Mouse (Mus musculus): ENCODE data around the gene Tm4sf20.

The Tm4sf20 gene

DNA sequence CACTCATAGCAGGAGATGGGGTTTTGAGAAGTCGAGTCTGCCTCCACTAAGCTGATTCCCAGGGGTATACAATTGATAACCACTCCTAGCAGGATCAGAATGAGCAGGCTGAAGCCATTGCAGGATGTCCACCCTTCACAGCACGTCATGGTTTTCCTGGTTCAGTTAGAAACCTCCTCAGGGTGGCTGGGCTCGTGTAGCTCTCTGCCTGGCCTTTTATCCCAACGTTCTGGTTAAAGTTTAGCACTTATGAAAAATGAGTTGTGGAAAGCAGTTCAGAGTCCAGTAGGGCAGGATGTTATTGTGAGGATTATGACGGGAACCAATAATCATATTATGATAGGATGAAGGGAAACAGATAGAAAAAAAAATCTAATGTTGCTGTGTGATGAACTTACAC, at the start of gene Tm4sf20:
Gene Tm4sf20 (minus strand): TSS at position 193 of the 400 bp plus-strand sequence.
- DNase-seq (ENCODE audit: low spot score in 2 of 2) = no peak

DNA sequence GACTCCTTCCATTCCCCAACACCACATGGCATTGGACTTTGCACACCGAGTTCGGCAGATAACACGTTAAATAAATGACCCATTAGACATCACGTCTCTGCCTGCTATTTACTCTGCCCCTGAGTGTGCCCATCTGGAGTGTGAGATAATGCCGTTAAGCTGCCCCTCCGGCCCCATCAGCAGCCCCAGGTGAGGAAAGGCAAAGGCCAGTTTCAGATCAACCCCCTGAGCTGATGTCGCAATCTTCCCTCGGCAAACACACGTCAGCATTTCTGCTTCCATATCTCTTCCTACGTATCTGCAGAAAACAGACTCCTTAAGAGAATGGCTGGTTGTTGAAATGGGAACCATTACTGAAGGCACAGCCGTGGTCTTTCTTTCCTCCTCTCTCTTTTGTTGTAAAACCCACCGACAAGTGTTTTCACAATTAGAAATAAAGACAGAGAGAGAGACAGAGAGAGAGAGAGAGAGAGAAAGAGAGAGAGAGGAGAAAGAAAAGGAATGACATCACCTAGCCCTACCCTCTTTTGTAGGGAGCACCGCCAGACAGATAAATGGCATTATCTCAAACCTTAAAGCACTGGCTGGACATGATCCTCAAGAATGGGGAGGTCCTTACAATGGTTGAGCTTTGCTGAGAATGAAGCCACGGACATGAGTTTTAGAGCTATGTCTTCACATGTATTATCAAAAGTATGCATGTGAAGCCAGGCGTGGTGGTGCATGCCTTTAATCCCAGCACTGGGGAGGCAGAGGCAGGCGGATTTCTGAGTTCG, 47.9 kb upstream of the Tm4sf20 start:
- DNase-seq (ENCODE audit: low spot score in 2 of 2) = no peak

DNA sequence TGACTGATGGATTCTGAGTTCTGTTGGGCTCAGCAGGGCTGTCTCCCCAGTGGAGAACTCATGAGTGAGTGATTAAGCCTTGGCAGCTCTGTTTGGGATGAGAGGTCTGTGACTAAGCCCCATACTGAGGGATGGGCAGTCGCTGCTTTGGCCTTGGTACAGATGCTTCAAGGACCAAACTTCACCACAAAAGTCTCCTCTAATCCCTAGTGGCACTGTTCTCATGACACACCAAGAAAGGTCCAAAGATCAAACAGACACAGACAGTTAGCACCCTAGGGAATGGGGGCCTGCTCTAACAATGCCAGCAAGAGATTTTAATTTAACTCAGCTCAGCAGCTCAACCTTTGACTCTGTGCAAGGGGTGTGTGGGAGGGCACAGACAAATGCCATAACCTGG, 43.5 kb upstream of the Tm4sf20 start:
- no peak for DNase-seq (ENCODE audit: low spot score in 2 of 2)

DNA sequence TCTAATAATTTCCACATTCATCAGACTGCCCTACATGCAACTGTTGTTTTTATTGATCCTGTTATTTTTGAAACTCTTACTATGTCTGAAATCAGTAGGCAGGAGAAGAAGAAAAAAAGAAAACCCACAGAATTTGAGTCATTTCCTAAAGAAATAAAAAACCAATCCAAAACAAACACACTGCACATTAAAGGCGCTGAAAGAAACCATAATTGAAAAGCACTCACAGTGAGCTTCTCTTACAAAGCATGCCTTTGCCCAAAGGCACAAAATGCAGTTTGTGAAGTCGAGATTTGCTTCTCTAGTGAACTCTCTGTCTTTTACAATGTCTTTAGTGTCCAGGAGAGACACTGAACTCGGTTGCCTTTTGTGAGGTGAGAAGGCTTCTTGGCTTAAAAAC, 40.3 kb upstream of the Tm4sf20 start:
- no peak for DNase-seq (ENCODE audit: low spot score in 2 of 2)

DNA sequence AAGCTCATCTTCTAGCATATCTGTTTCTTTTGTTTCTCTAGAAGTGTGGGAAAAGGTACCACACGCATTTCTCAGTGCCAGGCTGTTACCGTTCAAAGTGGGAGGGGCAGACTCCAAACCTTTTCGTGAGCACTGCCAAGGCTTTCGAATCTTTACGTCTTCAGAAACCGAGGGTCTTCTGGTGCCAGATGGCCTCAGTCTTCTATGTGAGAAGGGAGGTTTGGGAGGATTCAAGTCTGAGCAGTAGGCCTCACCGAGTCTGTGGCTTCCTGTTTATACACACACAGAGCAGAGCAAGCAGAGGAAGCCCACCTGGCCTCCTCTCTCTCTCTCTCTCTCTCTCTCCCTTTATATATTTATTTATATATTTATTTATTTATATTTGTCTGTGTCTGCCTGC, 38.9 kb upstream of the Tm4sf20 start:
- peak; percentile 33 to 45 for DNase-seq (ENCODE audit: low spot score in 2 of 2)

DNA sequence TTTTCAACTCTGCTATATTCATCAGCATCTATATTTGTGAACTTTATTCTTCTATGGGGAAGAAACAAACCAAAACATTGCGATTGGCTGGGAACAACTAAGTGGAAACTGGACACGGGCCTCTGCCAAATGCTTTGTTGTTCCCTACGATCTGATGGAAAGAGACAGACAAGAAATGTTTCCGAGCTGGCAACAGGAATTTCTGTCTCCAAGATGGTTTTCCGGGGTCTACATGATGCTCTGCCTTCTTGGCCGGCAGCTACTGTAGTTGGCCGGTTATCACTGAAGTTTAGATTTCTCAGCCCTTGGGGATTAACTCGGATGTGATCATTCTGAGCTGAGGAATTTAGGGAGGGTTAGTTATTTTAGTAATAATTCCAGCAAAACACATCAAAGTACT, 38.1 kb upstream of the Tm4sf20 start:
- DNase-seq (ENCODE audit: low spot score in 2 of 2) = no peak

DNA sequence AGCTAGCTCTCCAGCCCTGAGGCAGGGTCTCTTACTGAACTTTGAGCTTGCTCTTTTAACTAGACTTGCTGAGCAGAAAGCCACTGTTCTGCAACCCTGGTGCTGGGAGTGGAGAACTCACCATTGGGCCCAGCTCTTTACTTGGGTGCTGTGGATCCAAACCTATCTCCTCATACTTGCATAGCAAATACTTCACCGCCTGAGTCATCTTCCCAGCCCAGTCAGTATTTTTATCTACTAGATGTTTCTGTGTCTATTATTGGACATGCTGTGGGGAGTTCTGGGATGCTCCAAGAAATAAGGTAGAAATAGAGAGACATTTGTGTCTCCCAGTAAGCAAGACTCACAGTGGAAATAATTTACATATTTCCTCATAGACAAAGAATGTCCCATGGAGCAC, 35.8 kb upstream of the Tm4sf20 start:
- no peak for DNase-seq (ENCODE audit: low spot score in 2 of 2)

DNA sequence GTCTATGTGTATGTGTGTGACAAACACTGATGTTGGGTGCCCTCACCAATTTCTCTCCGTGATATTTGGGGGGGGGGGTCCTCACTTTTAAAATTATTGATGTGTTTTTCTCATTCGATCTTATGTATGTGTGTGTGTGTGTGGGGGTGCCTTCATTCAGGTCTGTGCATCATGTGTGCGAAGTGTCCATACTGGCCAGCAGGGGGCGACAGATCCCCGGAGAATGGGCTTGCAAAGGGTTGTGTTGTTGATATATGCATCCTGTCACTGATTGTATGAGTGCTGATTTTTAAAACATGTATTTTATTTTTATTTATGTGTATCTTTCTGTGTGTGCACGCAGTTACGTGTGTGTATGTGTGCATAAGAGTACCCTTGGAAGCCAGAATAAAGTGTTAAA, 35.3 kb upstream of the Tm4sf20 start:
- DNase-seq (ENCODE audit: low spot score in 2 of 2) = peak in 1 of 2 experiments; percentile 20

DNA sequence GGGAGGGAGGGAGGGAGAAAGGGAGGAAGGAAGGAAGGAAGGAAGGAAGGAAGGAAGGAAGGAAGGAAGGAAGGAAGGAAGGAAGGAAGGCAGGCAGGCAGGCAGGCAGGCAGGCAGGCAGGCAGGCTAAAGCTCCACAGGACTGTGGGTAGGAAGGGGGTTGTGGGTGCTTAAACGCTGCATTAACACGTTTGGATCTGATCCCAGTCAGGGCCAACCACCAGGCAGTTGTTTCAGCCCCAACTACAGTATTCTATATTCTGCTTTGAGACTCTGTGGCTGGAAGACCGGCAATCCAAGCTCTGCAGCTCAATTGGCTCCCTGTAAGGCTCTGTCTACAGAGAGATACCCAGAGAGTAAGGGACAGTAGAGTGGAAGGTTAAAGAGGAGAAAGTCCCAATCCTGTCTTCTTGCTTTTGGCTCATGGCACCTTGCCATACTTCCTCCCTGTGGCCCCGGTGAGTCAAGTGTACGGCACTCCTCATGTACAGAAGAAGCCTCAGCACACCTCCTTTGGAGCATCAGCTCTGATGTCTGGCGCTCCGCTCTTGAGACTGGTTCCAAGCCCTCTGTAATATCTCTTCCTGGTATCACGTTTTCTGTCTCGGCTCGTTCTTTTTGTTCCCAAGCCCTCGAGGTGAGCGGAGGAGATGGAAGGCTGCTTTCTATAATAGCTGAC, 33.0 kb upstream of the Tm4sf20 start:
- no peak for DNase-seq (ENCODE audit: low spot score in 2 of 2)

DNA sequence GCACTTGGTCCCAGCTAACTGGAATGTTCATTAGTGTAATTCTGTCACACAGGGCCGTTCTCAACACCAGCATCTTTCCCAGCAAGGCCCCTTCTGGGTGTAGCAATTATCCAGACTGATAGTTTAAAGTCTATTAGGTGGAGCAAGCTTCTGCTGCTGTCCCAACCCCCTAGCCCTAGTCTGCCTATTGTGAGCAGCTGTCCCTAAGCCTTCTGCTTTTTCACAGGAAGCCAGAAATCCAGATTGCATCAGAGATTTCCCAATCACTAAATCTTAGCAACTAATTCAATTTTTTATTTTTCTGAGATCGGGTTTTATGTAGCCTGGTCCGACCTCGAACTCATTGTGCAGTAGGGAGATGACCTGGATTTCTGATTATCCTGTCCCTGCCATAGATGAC, 30.7 kb upstream of the Tm4sf20 start:
- no peak for DNase-seq (ENCODE audit: low spot score in 2 of 2)

DNA sequence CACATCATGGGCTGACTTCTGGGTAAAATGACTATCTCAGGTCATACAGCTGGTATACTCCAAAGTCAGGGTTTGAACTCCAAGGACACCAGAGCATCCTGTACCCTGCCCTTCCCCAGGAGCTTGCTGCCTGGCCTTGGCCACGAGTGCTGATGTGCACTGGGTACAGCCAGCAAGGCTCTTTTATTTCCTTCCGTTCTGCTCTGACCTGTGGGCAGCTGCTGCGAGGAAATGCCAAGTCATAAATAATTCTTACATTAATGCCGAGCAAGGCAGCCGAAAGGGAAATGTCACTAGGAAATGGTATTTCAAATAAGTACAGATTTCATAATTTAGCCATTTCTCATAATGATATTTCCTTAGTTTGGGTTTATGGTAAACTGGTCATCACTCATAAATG, 30.0 kb upstream of the Tm4sf20 start:
- DNase-seq (ENCODE audit: low spot score in 2 of 2) = no peak

DNA sequence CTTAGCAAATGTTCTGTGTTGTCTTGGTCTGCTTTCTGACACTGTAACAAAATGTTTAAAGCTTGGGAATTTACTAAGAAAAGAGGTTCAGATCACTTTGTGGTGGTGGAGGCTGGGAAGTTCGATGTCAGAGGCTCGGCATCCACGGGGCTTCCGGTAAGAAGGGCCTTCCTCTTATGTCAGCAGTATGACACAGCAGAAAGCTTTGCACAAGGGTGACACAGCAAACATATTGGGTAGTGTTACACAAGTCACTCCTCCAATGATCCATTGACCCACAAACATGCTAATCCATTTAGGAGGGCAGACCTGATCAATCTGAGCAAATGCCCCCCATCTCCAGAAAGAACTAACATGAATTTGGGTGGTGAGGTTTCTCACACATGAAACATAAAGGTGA, 28.8 kb upstream of the Tm4sf20 start:
- DNase-seq (ENCODE audit: low spot score in 2 of 2) = no peak

DNA sequence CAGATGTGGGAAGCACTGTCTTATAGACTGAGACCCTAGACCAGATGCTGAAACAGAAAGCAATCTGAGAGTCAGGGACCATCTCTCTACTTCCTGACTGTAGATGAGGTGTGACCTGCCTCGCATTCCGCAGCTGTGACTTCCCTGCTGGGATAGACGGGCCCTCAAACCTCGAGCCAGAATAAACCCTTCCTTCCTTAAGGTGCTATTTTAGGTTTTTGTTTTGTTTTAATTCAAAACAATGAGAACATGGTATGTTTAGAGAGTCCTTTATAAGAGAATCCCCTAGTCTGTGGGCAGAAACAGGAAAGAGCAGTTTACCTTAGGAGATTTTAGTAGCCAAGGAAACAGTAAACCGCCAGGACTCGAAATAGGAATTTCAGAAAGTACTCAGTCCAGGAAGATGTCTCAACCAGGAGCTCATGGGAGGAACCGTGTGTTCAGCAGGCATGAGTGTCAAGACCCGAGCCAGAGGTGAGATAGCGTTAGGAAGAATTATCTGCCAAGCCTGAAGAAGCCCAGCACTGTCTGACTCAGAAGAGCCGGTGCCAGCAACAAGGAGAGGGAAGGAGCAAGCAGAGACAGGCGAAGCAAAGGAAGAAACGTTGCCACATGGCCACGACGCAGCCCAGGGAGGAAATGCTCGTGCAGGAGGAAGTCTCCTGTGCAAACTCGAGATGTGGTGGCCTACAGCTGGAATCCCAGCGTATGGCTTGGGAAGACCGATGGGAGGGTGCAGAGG, 27.6 kb upstream of the Tm4sf20 start:
- DNase-seq (ENCODE audit: low spot score in 2 of 2) = no peak

DNA sequence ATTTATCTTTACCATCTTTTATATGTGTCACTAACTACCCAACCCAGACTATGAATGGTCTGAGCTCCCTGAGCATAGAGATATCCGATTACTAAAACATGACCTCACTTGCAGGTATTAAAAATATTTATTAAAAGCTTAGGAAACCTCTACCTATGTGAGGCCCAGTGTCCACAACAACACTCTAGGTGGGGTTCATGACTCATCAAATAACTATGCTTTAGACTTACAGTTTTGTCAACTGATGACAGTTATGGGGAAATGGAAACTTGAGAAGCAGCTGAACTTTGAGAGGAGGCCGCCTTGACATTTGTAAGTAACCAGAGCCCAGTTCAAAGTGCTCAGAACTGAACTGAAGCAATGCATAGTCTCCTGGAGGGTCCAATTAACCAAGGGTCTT, 26.9 kb upstream of the Tm4sf20 start:
- no peak for DNase-seq (ENCODE audit: low spot score in 2 of 2)

DNA sequence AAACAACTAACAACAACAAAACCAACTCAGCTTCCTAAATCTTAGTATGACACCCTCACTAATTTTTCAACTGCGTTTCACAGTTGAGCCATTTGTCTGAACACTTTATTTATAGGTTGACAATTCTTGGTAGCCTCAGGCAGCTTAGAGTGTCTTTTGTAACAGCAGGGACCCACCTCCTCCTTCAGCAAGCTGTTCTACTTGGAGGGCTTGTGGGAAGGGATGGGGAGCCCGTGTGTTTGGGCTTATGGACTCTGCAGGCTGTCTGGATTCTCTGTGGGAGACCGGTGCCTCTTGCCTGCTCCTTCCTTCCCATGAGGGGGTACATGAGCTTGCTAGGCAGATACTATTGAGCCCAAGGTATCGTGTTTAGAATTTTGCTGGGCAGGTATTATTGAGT, 25.7 kb upstream of the Tm4sf20 start:
- no peak for DNase-seq (ENCODE audit: low spot score in 2 of 2)

DNA sequence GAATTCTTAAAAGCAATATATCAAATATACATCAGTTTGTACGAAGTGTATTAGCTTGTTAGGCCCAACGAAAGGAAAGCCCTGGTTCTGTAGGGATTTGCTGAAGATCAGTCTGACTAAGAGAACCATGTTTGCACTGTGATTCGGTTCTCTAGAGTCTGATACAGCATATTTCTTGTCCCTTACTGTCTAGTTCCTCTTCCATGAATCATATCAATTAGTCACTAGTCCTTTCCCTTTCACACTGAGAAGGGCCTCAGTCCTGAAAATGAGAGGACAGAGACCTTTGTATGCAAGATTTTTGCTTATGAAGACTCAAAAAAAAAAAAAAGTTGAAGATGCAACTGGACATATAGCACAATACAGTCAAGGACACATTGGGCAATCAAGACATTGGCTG, 24.8 kb upstream of the Tm4sf20 start:
- DNase-seq (ENCODE audit: low spot score in 2 of 2) = no peak

DNA sequence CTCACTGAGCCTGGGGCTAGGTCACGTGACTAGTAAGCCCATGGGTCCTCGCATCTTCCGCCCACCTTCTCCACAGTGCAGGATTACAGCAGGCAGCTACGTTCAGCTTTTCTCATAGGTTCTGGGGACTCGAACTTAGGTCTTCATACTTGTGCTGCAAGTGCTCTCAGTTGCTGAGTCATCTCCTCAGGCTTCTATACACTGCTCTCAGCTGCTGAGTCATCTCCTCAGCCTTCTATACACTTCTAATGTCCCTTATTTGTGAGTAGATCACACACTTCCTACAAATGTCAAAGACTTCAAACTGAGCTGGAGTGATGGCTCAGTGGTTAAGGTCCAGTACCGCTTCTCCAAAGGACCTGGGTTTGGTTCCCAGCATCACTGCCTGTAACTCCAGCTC, 24.0 kb upstream of the Tm4sf20 start:
- no peak for DNase-seq (ENCODE audit: low spot score in 2 of 2)

DNA sequence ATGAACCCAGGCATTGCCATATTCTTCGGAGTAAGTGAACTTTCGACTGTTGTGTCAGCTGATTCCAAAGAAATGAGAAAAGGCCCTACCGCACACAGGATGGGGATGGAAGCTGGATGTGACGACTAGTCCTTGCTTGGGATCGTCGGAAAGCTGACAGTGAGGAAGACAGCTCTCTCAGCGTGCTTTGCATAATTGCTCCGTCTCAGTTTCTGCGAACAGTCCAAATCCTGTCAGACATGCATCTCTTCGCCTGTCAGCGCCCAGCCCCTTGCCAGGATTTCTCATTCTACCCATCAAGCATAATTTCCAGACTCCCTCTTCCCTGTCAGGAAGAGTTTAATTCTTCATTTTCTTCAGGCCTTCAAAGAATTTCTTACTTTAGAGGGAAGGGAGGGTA, 22.8 kb upstream of the Tm4sf20 start:
- DNase-seq (ENCODE audit: low spot score in 2 of 2) = no peak

DNA sequence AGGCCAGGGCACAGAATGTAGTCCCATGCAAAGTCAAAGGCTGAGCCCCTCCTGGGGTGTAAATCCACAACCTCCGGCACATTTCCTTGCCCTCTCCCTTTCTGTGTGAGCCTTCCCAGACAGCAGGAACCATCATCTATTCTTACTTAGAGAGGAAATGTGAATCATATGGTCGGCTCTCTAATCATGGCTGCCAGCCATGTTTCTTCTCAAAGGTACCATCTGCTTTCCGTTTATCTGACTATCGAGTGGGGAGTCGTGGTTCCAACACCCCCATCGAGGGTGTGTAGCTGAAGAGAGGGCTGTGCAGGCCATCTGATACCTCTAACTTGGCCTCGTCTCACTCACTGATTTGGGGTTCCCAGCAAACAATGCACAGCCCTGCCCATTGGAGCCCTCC, 19.8 kb upstream of the Tm4sf20 start:
- DNase-seq (ENCODE audit: low spot score in 2 of 2) = no peak

DNA sequence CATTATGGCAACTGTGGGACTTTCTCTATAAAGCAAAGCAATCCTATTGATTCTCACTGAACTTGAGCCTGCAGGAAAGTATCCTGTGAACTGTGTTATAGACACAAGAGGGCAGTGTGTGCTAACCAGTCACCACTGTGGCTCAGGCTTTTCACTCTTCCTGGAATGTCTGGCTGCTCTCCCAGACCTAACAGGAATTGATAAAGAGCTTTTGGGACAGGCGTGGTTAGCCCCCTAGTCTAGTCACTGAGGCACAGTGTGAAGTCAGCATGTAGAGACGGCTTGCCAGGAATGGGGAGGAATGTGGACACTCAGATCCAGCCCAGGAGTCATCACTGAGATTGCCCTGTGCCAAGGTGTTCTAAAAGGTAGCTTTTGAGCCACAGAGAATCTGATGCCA, 19.2 kb upstream of the Tm4sf20 start:
- peak in 1 of 2 experiments; percentile 28 for DNase-seq (ENCODE audit: low spot score in 2 of 2)

DNA sequence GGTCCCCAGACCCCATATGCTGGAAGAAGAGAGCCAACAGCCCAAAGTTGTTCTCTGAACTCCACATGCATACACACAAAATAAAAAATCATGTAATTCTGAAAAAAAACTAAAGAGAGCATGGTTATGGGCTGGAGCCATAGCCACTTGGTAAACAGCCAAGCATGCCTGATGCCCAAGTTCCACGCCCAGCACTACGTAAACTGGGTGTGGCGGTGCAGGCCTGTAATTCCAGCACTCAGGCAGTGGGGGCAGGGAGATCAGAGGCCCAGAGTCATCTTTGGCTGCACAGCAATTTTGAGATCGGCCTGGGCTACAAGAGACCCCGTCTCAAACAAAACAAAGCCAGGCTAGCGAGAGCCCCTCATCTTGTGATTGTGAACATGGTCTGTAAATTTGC, 17.3 kb upstream of the Tm4sf20 start:
- no peak for DNase-seq (ENCODE audit: low spot score in 2 of 2)

DNA sequence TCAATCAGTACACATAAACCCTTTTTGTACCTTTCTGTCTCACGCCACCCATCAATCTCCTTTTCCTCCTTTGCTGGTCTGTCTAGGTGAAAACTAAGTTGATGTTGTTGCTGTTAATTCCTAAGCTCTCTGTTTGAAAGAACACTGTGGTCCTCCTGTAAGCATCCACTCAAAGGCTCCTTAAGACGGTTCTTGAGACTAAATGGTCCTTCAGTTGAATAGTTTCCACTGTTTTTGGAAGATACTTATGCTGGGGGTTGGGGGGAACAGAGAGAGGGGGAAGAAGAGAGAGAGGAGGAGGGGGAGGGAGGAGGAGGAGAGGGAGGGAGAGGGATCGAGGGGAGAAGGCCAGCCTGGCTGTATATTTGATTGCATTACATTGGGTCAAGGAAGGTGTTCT, 15.3 kb upstream of the Tm4sf20 start:
- DNase-seq (ENCODE audit: low spot score in 2 of 2) = no peak

DNA sequence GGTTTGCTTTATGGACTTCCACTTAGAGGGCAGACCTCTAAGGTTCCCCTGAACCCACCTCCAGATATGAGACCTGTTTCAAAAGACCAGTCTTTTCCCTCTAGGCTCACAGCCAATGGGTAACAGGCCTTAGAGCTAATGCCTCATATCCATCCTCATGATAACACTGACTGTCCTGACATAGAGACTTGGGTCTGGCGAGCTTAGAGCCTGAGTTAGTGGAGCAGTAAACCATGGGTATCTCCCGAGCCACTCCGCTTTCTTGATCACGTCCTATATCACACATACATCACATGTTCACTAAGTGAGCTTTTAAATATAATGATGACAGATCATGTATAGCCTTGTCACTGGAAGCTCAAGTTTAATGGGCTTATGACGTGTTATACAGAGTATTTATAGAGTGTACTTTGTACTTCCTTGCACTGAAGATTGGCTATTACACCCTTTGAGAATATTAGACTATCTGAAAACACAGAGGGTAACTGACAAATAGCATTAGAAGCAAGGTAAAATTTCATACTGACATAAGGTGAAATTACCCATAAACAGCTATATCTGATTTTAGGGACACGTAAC, 11.2 kb upstream of the Tm4sf20 start:
- DNase-seq (ENCODE audit: low spot score in 2 of 2) = no peak

Measured in thymus, postnatal 10 days (tissue).